Mouse (Mus musculus) embryonic facial prominence, embryonic 11.5 days (tissue): Measurements from ENCODE around the gene Bmf. TPM values are rescaled to one million over a fixed set of nuclear protein-coding genes. Genes with fewer than 3 reads are reported as not detected.

ENCODE experiments used
- ATAC-seq: fragments of 200-750 bp; cut with Nextera tagmentation; replicated peaks from 2 replicates; pipeline ENCODE4 v1.8.0; 2017; ENCODE audit warnings: low read depth; ENCODE audit not compliant: insufficient number of reproducible peaks, low FRiP score, low TSS enrichment
- DNase-seq: peaks from one replicate; pipeline ENCODE4 v3.0.0-alpha.2; 2015; ENCODE audit warnings: low spot score
- H3K27ac ChIP-seq: fragments of 300-500 bp; sonication (generic); replicated peaks from 2 replicates; pipeline ENCODE4 v1.5.1; 2014; ENCODE audit warnings: mild to moderate bottlenecking, low read depth, low read length, control low read depth
- H3K27me3 ChIP-seq: fragments of 300-500 bp; sonication (generic); 2 replicates; pipeline ENCODE4 v1.6.1; 2014; ENCODE audit warnings: mild to moderate bottlenecking, low read length, moderate library complexity, mixed read lengths; ENCODE audit not compliant: control insufficient read depth, insufficient read depth
- H3K36me3 ChIP-seq: fragments of 300-500 bp; sonication (generic); replicated peaks from 2 replicates; pipeline ENCODE4 v1.6.1; 2014; ENCODE audit warnings: low read depth, mild to moderate bottlenecking, low read length, moderate library complexity, mixed read lengths; ENCODE audit not compliant: control insufficient read depth, insufficient read depth
- H3K4me1 ChIP-seq: fragments of 300-500 bp; sonication (generic); 2 replicates; pipeline ENCODE4 v1.6.1; 2014; ENCODE audit warnings: low read length, mixed read lengths; ENCODE audit not compliant: control insufficient read depth, insufficient read depth
- H3K4me2 ChIP-seq: fragments of 300-500 bp; sonication (generic); 2 replicates; pipeline ENCODE4 v1.6.1; 2014; ENCODE audit warnings: low read depth, mild to moderate bottlenecking, control low read depth, low read length, moderate library complexity
- H3K4me3 ChIP-seq: fragments of 300-500 bp; sonication (generic); 2 replicates; pipeline ENCODE4 v1.5.1; 2014; ENCODE audit warnings: low read depth, low read length, control low read depth
- H3K9ac ChIP-seq: fragments of 300-500 bp; sonication (generic); replicated peaks from 2 replicates; pipeline ENCODE4 v1.6.1; 2014; ENCODE audit warnings: mild to moderate bottlenecking, control low read depth, low read length
- H3K9me3 ChIP-seq: fragments of 300-500 bp; sonication (generic); replicated peaks from 2 replicates; pipeline ENCODE4 v1.6.1; 2016; ENCODE audit warnings: mild to moderate bottlenecking, low read length, inconsistent platforms, mixed read lengths; ENCODE audit not compliant: control insufficient read depth
- WGBS: fragments of 180-500 bp; shearing (Covaris S2); extraction: QIAGEN DNeasy Blood & Tissue Kit; methylation state at CpG from one replicate; pipeline ENCODE4 v1.1.7; 2014; 5-methylcytosine and 5-hydroxymethylcytosine counted together
- polyA plus RNA-seq: library from polyadenylated mRNA; unstranded; fragments of >200 nt; fragmentation: Nextera tagmentation; extraction: Ambion mirVana; gene quantifications from 2 replicates; pipeline ENCODE4 v1.2.1, GENCODE M21; 2014

The Bmf gene
- polyA plus RNA-seq, result 5.0 and 5.1 TPM in 2 replicates

DNA sequence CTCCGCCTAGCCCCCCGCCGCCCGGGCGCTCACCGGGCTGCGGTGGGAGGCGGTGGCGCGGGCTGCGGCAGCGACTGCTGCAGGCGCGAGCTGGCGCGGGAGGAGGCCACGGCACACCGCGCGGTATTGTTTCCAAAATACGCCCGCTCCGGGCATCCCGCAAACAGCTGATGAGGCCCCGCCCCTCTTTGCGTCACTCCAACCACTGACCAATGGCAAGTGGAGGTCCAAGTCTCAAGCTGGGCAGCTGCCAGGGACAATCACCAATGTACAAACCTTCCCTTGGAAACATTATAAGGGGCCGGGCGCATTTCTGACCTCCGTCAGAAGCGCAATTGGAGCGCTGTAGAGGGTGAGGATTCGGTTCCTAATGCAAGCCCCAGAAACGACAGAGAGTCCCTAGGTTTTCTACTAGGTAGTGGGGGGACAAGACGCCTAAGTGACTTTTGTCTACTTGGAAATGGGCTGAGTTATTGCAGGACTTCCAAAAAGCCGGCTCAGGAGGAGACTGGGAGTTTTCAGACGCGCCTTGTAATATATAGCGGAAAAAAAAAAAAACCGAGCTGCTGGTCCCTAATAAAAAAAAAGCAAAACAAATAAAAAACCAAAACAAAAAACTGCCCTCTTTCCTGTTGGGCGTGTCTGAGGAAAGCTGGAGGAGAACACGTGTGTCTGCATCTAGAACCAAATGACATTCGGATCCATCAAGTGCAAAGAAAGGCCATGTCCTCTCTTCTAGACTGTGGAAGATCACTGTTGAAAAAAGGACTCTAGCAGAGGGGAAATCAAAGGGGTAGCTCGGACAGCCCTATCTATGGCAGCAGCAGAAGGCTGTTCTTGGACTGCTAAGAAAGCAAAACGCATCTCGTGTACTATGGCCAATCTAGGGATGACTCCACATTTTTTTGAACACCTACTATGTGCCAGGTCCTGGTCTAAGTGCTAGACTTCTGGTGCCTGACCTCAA lies at the start of gene Bmf:
Gene Bmf, minus strand, starts transcription at position 181 of the 967 bp plus-strand sequence.
- H3K4me1 ChIP-seq, result peaks cover 13% of the 10 kb centered on the region
- DNase-seq, result peak; percentile 99
- WGBS, result 1% methylated on average over 45 of the region's 45 CpGs

DNA sequence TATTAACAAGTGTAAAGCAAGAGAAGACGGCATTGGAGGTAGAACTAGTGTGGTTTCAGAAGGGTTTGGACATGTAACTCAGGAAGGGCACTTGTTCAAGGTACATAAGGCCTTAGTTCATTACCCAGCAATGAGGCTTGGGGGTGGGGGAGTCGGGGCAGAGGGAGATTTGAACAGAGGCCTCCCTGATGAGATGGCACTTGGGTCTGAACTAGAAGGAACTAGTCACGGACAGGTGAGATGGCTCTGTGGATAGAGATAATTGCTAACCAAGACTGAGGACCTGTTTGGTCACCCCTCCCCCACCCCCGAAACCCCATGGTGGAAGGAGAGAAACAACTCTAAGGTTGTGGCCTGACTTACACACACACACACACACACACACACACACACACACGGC lies 49.6 kb upstream of the Bmf start:
- DNase-seq (no peak), ATAC-seq (0 out of 2 replicates have a peak, but pooled peaks have one; percentile 18)
- Histone ChIP-seq H3K4me3 (peak overlapping the region; percentile 49), H3K9me3 (no peaks in the 10 kb centered on the region), H3K9ac (peak overlapping the region; percentile 30), H3K27ac (no peak overlapping the region), H3K36me3 (no peaks in the 10 kb centered on the region; the same call in 1 of the 2 replicates), H3K4me2 (peak overlapping the region; percentile 53), H3K4me1 (no peaks in the 10 kb centered on the region), H3K27me3 (no peaks in the 10 kb centered on the region)
- 37% methylated on average over 5 of the region's 5 CpGs for WGBS

More for the DNA sequence above, at the start of gene Bmf:
- peak; percentile 84 for ATAC-seq
- Histone ChIP-seq H3K9me3 (no peaks in the 10 kb centered on the region), H3K36me3 (no peaks in the 10 kb centered on the region), H3K9ac (peak within 1 kb of the TSS; percentile 80), H3K27me3 (no peaks in the 10 kb centered on the region), H3K4me2 (peak within 1 kb of the TSS; percentile 88), H3K27ac (peak within 1 kb of the TSS; percentile 47), H3K4me3 (peak within 1 kb of the TSS; percentile 93)

GRCm38 (mm10) chr2:118597673-118598568 lies 48.4 kb upstream of the Bmf start, which contains the start of gene Bub1b:
Bub1b (plus strand) TSS chr2:118598211.
- H3K27me3 ChIP-seq, result no peaks in the 10 kb centered on the region
- H3K36me3 ChIP-seq, result no peaks in the 10 kb centered on the region; the same call in 1 of the 2 replicates
- peak; percentile 90 for ATAC-seq
- no peak within 1 kb of the TSS for H3K27ac ChIP-seq
- H3K9me3 ChIP-seq, result no peaks in the 10 kb centered on the region
- no peaks in the 10 kb centered on the region for H3K4me1 ChIP-seq
- peak within 1 kb of the TSS; percentile 49 for H3K4me3 ChIP-seq
- peak within 1 kb of the TSS; percentile 53 for H3K4me2 ChIP-seq
- DNase-seq, result peak; percentile 98
- 5% methylated on average over 41 of the region's 41 CpGs for WGBS
- peak within 1 kb of the TSS; percentile 61 for H3K9ac ChIP-seq

DNA sequence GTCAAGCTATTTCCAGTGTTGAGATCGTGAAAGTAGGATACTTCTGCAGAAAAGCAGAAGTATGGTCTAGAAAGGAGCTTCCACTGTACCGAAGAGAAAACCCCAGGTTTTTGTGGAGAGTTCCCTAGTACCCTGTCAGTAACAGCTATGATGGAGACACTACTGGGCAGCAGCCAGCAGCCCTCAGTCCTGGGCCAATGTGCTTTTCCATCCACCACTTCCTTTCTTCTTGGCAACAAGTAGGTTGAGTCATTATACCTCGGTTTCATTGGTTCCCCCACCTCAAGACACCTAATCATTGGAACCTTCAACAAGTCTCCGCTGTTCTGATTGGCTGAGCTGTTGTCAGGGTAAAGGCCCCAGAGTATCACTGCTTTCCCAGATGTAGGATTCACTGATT lies 41.6 kb upstream of the Bmf start:
- no peaks in the 10 kb centered on the region for H3K9me3 ChIP-seq
- H3K27ac ChIP-seq, result no peak overlapping the region
- H3K9ac ChIP-seq, result no peak overlapping the region
- H3K4me3 ChIP-seq, result no peak overlapping the region
- H3K4me2 ChIP-seq, result no peak overlapping the region
- no peaks in the 10 kb centered on the region for H3K4me1 ChIP-seq
- H3K36me3 ChIP-seq, result no peaks in the 10 kb centered on the region
- no peaks in the 10 kb centered on the region for H3K27me3 ChIP-seq
- WGBS, result 90% methylated on average over 4 of the region's 4 CpGs
- DNase-seq, result no peak
- no peak for ATAC-seq

DNA sequence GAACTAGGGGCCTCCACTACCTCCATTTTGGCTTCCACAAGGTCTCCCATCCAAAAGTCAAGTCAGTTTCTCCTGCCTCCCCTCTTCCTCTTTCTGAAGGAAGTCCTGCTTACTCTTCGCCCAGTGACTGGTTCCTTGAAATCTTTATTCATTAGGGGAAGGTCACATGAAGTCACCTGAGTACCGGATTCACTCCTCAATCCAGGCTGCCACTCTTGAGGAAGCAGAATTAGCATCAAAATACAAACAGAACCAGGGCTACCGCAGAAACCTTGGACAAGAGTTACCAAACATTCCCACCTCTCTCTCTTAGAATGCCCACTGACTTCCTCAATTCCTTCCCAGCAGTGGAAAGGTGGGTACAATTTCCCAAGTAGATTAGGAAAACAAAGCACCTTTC lies 38.2 kb upstream of the Bmf start:
- 69% methylated on average over 3 of the region's 3 CpGs for WGBS
- H3K9me3 ChIP-seq, result no peaks in the 10 kb centered on the region
- no peaks in the 10 kb centered on the region for H3K27me3 ChIP-seq
- no peak for DNase-seq
- no peak overlapping the region for H3K9ac ChIP-seq
- ATAC-seq, result no peak
- no peaks in the 10 kb centered on the region for H3K4me1 ChIP-seq
- H3K36me3 ChIP-seq, result no peaks in the 10 kb centered on the region
- H3K4me2 ChIP-seq, result no peak overlapping the region
- H3K4me3 ChIP-seq, result no peak overlapping the region
- no peak overlapping the region for H3K27ac ChIP-seq

DNA sequence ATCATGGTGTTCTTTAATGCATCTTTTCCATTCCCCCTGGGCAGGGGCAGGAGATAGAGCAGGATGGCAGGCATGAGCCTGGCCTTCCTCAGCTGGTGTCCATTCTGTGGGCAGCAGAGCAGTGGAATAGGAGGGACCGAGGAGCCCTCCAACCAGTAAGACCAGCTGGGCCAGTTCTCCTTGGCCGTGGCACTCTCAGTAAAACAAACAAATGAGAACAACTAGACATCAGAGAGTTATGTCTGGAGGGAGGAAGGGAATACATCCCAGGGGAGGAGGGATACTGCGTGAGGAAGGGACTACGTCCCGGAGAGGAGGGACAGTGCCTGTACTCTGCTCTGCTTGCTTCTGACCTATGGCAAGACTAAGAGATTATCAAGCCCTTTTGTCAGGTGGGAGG lies 36.5 kb upstream of the Bmf start:
- no peak overlapping the region for H3K4me3 ChIP-seq
- H3K4me2 ChIP-seq, result no peak overlapping the region
- DNase-seq (no peak), ATAC-seq (no peak)
- H3K9ac ChIP-seq, result no peak overlapping the region
- no peak overlapping the region for H3K27ac ChIP-seq
- H3K9me3 ChIP-seq, result no peaks in the 10 kb centered on the region
- H3K4me1 ChIP-seq, result no peaks in the 10 kb centered on the region
- no peaks in the 10 kb centered on the region for H3K27me3 ChIP-seq
- WGBS, result 60% methylated on average over 5 of the region's 5 CpGs
- H3K36me3 ChIP-seq, result no peaks in the 10 kb centered on the region

GRCm38 (mm10) chr2:118573135-118573534 lies 23.6 kb upstream of the Bmf start:
- no peaks in the 10 kb centered on the region for H3K4me1 ChIP-seq
- H3K4me2 ChIP-seq, result no peak overlapping the region
- H3K9ac ChIP-seq, result no peak overlapping the region
- H3K27ac ChIP-seq, result no peak overlapping the region
- DNase-seq, result no peak
- no peak overlapping the region for H3K4me3 ChIP-seq
- H3K27me3 ChIP-seq, result no peaks in the 10 kb centered on the region
- H3K9me3 ChIP-seq, result no peaks in the 10 kb centered on the region
- H3K36me3 ChIP-seq, result no peaks in the 10 kb centered on the region
- no peak for ATAC-seq
- WGBS, result 78% methylated on average over 3 of the region's 3 CpGs
